In the genomic region with DNA sequence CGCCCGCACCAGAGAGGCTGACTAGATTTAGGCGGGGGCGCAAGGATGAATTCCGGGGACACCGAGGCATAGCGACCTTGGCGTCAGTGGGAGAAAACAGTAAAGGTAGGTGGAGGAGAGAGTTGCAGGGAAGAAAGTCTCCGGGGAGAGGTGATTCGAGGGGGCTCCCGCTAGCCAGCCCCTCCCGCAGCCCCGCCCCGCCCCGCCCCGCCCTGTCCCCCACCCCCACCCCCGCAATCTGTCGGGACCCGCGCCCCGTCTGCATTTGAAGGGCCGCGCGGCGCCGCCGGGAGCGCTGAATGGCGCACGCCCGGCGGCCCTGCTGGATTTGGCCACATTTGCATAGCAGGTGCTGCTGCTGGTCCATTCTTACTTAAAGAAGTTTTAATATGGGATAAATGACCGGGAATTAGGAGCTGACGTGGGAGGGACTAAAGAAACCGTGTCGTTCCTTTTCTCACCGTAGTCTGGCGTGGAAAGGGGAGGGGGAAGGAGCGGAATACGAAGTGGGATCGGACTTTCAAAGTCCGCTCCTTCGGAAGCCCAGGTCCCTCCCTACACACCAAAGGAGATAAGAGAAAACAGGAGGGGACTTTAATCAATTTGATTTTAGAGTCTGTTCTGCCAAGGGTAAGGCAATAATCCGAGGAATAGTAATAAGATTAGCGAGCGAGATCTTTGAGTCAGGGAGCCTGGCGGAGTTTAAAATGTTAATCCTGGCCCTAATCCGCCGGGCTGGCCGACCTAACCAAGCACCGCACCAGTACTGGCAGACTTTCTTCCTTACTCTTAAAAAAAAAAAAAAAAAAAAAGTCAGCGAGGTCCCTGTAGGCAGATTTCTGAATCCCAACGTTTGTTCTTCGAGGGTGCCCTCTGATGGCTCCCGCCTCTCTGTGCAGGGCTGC, we compare ENCODE assay signal across 9 mouse cellular contexts. TPM values are rescaled to one million over a fixed set of nuclear protein-coding genes. Genes with fewer than 3 reads are reported as not detected.
DNase-seq lines count a peak whose midpoint lies in the region; ATAC-seq and TF ChIP-seq lines count a peak whose summit lies in the region.
"Had no signal": no experiment of that assay in that cellular context is flagged by ENCODE, and none has a peak within 500 bp of the region (broad histone marks: within the 10 kb centered on the region; RNA-seq: fewer than 3 reads in every experiment).

No protein-coding gene starts in this region.

- no peak for DNase-seq in heart, adult 2 months
- no peak for DNase-seq in heart, adult 18-20 months
- DNase-seq in thymus, postnatal 14 days: peak; percentile 31
- no peak for DNase-seq in thymus, adult 2 months
- DNase-seq in limb, embryonic 14.5 days (ENCODE audit: low spot score): no peak
- no peak for DNase-seq in stomach, postnatal 0 days (ENCODE audit: low spot score)
- no peak for DNase-seq in spleen, postnatal 10 days (ENCODE audit: low spot score in 2 of 2)
- DNase-seq in gastrocnemius, adult 18-20 months (ENCODE audit: low spot score): no peak

- peaks cover 13% of the 10 kb centered on the region for H3K27me3 ChIP-seq in heart, adult 2 months (ENCODE audit: control insufficient read depth, insufficient read depth, low read length)
- H3K27me3 ChIP-seq in thymus, adult 2 months (ENCODE audit: control insufficient read depth, insufficient read depth, low read length): peaks cover 9% of the 10 kb centered on the region; the same call in 1 of the 2 replicates
- H3K27me3 ChIP-seq in limb, embryonic 14.5 days (ENCODE audit: control insufficient read depth, insufficient read depth, low read length): peaks cover 82% of the 10 kb centered on the region
- H3K27me3 ChIP-seq in stomach, postnatal 0 days (ENCODE audit: control insufficient read depth, insufficient read depth, low read length): peaks cover 10% of the 10 kb centered on the region

- no peaks in the 10 kb centered on the region for H3K9me3 ChIP-seq in limb, embryonic 14.5 days (ENCODE audit: control insufficient read depth, low read length)
- H3K9me3 ChIP-seq in stomach, postnatal 0 days (ENCODE audit: control insufficient read depth, low read length): no peaks in the 10 kb centered on the region

- no peak for TF ChIP-seq EP300 in heart, adult 2 months (IDR thresholded peaks at IDR 0.05; ENCODE audit: insufficient read depth, low read depth, low read length)
- TF ChIP-seq EP300 in stomach, postnatal 0 days (optimal IDR thresholded peaks at IDR 0.05): no peak

- TF ChIP-seq POLR2A in heart, adult 2 months (IDR thresholded peaks at IDR 0.05; ENCODE audit: insufficient read depth, low read depth, low read length): no peak
- TF ChIP-seq POLR2A in thymus, adult 2 months (IDR thresholded peaks at IDR 0.05; ENCODE audit: control insufficient read depth, extremely low read depth, insufficient read depth, low read length, poor library complexity): no peak
- no peak for TF ChIP-seq POLR2A in limb, embryonic 14.5 days (IDR thresholded peaks at IDR 0.05; ENCODE audit: borderline replicate concordance, extremely low read depth, insufficient read depth, insufficient read length)

- ATAC-seq in limb, embryonic 14.5 days (ENCODE audit: low FRiP score, low read depth): no peak
- ATAC-seq in stomach, postnatal 0 days (ENCODE audit: low FRiP score, low TSS enrichment): no peak

- H3K4me3 ChIP-seq in heart, adult 2 months: no peak overlapping the region
- H3K4me3 ChIP-seq in thymus, adult 2 months (ENCODE audit: control insufficient read depth, insufficient read depth, low read length): no peak overlapping the region
- H3K4me3 ChIP-seq in limb, embryonic 14.5 days (replicated peaks; ENCODE audit: low read length): peak overlapping the region; percentile 27
- H3K4me3 ChIP-seq in stomach, postnatal 0 days (ENCODE audit: low read depth, low read length): peak overlapping the region; percentile 17; the same call in 1 of the 2 replicates

- intact Hi-C loops in heart, adult 2 months (cut with DNase I): loop anchor here (10.0 kb wide), 1 partner anchor 424 kb away; a partner anchor contains a TSS

- no peaks in the 10 kb centered on the region for H3K36me3 ChIP-seq in heart, adult 2 months (ENCODE audit: control insufficient read depth, insufficient read depth, low read length)
- no peaks in the 10 kb centered on the region for H3K36me3 ChIP-seq in thymus, adult 2 months (ENCODE audit: control insufficient read depth, insufficient read depth, low read length)
- H3K36me3 ChIP-seq in limb, embryonic 14.5 days (ENCODE audit: control insufficient read depth, insufficient read depth, low read length): no peaks in the 10 kb centered on the region
- H3K36me3 ChIP-seq in stomach, postnatal 0 days (ENCODE audit: control insufficient read depth, insufficient read depth, low read length): no peaks in the 10 kb centered on the region

- no peaks in the 10 kb centered on the region for H3K4me1 ChIP-seq in heart, adult 2 months (ENCODE audit: control insufficient read depth, insufficient read depth, low read length)
- H3K4me1 ChIP-seq in thymus, adult 2 months (replicated peaks; ENCODE audit: control insufficient read depth, insufficient read depth, low read length): peaks cover 8% of the 10 kb centered on the region
- peaks cover 4% of the 10 kb centered on the region; the same call in 1 of the 2 replicates for H3K4me1 ChIP-seq in limb, embryonic 14.5 days (ENCODE audit: control insufficient read depth, insufficient read depth, low read length)
- no peaks in the 10 kb centered on the region for H3K4me1 ChIP-seq in stomach, postnatal 0 days (replicated peaks; ENCODE audit: control insufficient read depth, insufficient read depth)

- no peaks in the 10 kb centered on the region for H3K79me2 ChIP-seq in heart, adult 2 months (replicated peaks; ENCODE audit: control insufficient read depth, insufficient read depth, low read length)

- H3K4me2 ChIP-seq in limb, embryonic 14.5 days (replicated peaks; ENCODE audit: low read depth, low read length, severe bottlenecking): peak overlapping the region; percentile 39
- H3K4me2 ChIP-seq in stomach, postnatal 0 days (replicated peaks; ENCODE audit: low read depth): 0 out of 2 replicates have a peak overlapping the region, but pooled peaks have one; percentile 23

- H3K27ac ChIP-seq in heart, adult 2 months: no peak overlapping the region
- no peak overlapping the region for H3K27ac ChIP-seq in thymus, adult 2 months (ENCODE audit: control insufficient read depth, insufficient read depth, low read length)
- H3K27ac ChIP-seq in limb, embryonic 14.5 days (replicated peaks; ENCODE audit: low read depth, low read length): no peak overlapping the region
- no peak overlapping the region for H3K27ac ChIP-seq in stomach, postnatal 0 days (replicated peaks)

- 3% methylated on average over 55 of the region's 55 CpGs for WGBS in heart, adult 2 months
- WGBS in thymus, adult 2 months: 7% methylated on average over 55 of the region's 55 CpGs
- 1% methylated on average over 55 of the region's 55 CpGs for WGBS in limb, embryonic 14.5 days
- WGBS in stomach, postnatal 0 days: 1% methylated on average over 52 of the region's 55 CpGs

- 0 out of 2 replicates have a peak, but pooled peaks have one; percentile 10 for TF ChIP-seq CTCF in heart, adult 2 months (IDR thresholded peaks at IDR 0.05)
- TF ChIP-seq CTCF in thymus, adult 2 months (IDR thresholded peaks at IDR 0.05; ENCODE audit: borderline replicate concordance, control insufficient read depth, extremely low read depth, insufficient read depth, low read length, poor library complexity): no peak
- peak; percentile 42 for TF ChIP-seq CTCF in stomach, postnatal 0 days (IDR thresholded peaks at IDR 0.05; ENCODE audit: low read depth)

- no peak overlapping the region for H3K9ac ChIP-seq in heart, adult 2 months (ENCODE audit: low read depth, low read length)
- no peak overlapping the region for H3K9ac ChIP-seq in limb, embryonic 14.5 days (ENCODE audit: low read depth, low read length, severe bottlenecking)
- no peak overlapping the region for H3K9ac ChIP-seq in stomach, postnatal 0 days (ENCODE audit: low read length)

RNA-seq across cellular contexts. Expression of a gene that starts 7.3 kb away (rescaled TPM):
- not detected for total RNA-seq in heart, adult 2 months (2021)
- polyA plus RNA-seq in heart, adult 2 months (2012; rRNA removed): not detected in 2 replicates
- not detected for total RNA-seq in heart, adult 18-20 months (2021)
- 0.17 and 0.24 TPM in 2 replicates for polyA plus RNA-seq in thymus, adult 2 months (2012; rRNA removed)
- 0.04 and 0.06 TPM in 2 replicates for polyA plus RNA-seq in limb, embryonic 14.5 days (2012; rRNA removed)
- polyA plus RNA-seq in limb, embryonic 14.5 days (2014; fragmentation: Nextera tagmentation; extraction: Ambion mirVana): not detected in 2 replicates
- 0.06 TPM in 1 of 2 replicates, not detected in the other for polyA plus RNA-seq in stomach, postnatal 0 days (2015; fragmentation: Nextera tagmentation; extraction: Ambion mirVana)
- not detected for total RNA-seq in gastrocnemius, adult 18-20 months (2021)
- polyA plus RNA-seq: large intestine, adult 2 months had no signal

RNA-seq across cellular contexts. Expression of a gene that starts 37.1 kb away (rescaled TPM):
- total RNA-seq in heart, adult 2 months (2021): 1 to 10 TPM; 5.5 to 6.2 TPM
- polyA plus RNA-seq in heart, adult 2 months (2012; rRNA removed): 15.7 and 22.1 TPM in 2 replicates
- total RNA-seq in heart, adult 18-20 months (2021): 1 to 10 TPM; 7.0 to 7.9 TPM
- polyA plus RNA-seq in thymus, adult 2 months (2012; rRNA removed): 4.7 and 4.9 TPM in 2 replicates
- 421 and 443 TPM in 2 replicates for polyA plus RNA-seq in limb, embryonic 14.5 days (2012; rRNA removed)
- 474 and 556 TPM in 2 replicates for polyA plus RNA-seq in limb, embryonic 14.5 days (2014; fragmentation: Nextera tagmentation; extraction: Ambion mirVana)
- 10.1 and 10.6 TPM in 2 replicates for polyA plus RNA-seq in stomach, postnatal 0 days (2015; fragmentation: Nextera tagmentation; extraction: Ambion mirVana)
- total RNA-seq in gastrocnemius, adult 18-20 months (2021): 10 to 100 TPM; 39.5 to 54.4 TPM

Comparison
In these comparisons a context has a peak if more than half of its experiments do, and no peak if none do; other contexts are left out.
1. H3K4me3 ChIP-seq: peak in limb, embryonic 14.5 days (single experiment) and stomach, postnatal 0 days (single experiment); none in heart, adult 2 months (single experiment) and thymus, adult 2 months (single experiment).
2. RNA of a gene that starts 37.1 kb away (polyA plus RNA-seq): 421 to 556 TPM in limb, embryonic 14.5 days; 15.7 to 22.1 TPM in heart, adult 2 months, 10.1 to 10.6 TPM in stomach, postnatal 0 days and 4.7 to 4.9 TPM in thymus, adult 2 months; every median in the first group is over 10 times any median in the second.